Mouse (Mus musculus): ENCODE measurements around the gene Khk.

Gene Khk

DNA sequence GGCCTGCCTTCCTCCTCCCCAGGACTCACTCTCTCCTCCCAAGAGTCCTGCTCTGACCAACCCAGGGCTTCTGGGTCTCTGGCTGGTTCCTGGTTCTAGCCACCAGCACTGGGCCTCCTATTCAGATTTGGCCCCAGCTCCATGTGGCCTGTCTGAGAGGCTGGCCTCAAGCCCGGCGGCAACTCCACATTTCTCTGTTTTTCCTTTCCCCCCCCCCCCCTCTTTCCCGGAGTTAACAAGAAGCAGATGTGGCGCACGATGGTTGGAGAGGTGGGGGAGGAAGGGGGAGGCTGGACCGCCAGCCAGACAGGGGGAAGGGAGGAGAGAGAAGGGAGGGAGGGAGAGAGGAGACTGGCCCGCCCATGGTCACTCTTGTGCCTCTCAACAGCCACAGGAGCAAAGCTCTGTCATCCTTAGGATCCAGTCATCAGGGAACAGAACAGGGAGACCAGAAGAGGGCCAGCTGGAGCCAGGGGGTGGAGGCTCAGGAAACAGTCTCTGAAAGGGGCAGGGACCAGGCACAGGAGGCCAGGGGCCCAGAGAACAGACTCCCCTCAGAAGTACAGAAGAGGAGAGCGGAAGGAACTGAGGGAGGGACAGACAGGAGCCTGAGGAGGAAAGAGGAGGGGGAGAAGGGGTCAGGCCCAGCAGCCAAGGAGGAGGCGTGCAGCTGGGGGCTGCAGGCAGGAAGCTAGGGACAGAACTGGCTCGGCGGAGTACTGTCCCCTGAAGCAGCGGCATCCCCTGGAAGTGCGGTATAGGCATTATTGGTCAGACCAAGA lies 8.0 kb upstream of the Khk start, which contains the start of gene Emilin1:
Emilin1 (plus strand) TSS at position 343 of the 782 bp plus-strand sequence.
- DNase-seq, result no peak

DNA sequence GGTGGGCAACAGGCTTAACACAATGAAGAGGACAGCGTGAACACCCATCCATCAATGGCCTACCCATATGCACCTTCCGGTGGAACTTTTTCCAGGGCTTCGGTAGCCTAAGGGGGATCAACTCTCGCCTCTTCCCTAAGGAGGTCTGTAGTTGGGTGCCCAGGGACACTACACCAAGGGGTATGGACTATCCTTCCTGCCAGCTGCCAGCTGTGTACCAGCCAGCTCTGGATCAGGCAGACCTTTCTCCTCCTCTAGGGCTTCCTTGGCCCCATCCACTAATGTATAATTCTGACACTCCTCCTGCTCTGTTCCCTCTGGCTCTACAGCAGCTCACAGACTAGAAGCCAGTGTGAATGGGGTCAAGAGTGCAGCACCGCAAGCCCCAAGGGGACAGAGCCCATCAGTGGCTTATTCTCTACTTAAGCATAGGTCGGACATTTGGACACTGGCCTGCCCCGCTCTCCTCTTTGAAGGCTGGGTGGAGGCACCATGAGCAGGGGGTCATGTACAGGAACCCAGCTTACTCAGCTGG lies 7.1 kb upstream of the Khk start:
- DNase-seq, result no peak

DNA sequence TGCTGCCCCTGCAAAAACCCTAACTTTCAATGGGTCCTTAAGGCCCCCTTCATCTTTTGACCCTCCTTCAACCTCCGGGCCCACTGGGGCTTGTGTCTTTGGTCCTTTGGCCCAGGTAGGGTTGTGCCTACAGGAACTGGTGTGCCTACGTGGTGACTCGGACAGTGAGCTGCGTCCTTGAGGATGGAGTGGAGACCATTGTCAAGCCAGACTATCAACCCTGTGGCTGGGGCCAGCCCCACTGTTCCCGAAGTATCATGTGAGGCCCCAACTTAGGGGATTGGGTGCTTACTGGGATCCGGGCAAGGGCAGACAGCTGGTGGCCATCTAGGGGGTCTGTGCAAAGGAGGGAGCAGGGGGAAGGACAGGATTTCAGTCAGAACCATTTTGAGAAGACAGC lies 6.4 kb upstream of the Khk start:
- DNase-seq, result no peak

DNA sequence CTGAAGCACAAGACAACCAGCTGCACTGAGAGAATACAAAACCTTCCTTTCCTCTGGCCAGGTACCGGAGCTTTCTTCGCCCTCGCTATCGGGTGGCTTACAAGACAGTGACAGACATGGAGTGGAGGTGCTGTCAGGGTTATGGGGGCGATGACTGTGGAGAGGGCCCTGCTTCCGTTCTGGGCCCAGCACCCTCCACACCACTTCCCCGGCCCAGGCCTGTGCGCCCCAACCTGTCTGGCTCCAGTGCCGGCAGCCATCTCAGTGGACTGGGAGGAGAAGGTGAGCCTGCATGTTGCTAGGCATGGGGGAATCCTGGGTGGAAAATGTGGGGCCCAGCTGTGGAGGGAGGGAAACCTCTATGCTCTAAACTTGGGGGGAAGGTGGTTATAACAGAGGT lies 5.8 kb upstream of the Khk start:
- DNase-seq, result no peak

DNA sequence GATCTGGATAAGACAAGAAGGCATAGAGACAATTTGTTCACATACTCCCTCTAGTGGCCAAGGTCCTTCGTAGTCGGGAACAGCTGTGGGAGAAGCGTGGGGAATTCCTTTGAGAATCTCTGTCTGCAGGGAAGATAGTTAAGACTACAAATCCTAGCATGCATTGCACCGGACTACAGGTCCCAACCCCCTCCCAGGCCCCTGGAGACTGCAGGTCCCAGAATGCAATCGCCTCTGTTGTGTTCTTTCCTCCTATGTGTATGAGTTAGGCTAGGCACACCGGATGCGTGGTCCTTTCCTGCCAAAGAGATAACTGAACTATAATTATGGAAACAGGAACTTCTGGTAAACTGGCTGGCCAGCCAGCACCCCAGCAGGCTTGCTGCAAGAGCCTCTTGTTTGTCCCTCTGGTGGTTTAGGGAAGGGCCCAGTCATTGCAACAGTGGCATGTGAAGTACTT lies 5.2 kb upstream of the Khk start:
- DNase-seq, result peak; percentile 98

DNA sequence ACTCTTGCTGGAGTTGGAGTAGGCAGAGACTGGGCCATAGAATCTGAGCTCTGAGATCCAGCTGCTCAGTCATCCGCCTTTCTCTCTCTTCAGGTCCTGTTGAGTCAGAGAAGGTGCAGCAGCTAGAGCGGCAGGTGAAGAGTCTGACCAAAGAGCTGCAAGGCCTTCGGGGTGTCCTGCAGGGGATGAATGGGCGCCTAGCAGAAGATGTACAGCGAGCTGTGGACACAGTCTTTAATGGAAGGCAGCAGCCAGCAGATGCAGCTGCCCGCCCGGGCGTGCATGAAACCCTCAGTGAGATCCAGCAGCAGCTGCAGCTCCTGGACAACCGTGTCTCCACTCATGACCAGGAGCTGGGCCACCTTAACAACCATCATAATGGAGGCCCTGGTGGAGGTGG lies 4.4 kb upstream of the Khk start:
- DNase-seq, result no peak

DNA sequence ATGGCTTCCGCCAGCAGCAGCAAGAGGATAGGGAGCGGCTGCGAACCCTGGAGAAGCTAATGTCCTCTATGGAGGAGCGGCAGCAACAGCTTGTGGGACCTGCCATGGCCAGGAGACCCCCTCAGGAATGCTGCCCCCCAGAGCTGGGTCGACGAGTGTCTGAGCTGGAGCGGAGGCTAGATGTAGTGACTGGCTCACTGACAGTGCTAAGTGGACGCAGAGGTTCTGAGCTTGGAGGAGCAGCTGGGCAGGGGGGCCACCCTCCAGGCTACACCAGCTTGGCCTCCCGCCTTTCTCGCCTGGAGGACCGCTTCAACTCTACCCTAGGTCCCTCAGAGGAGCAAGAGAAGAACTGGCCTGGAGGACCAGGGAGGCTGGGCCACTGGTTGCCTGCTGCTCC lies 3.9 kb upstream of the Khk start:
- no peak for DNase-seq

DNA sequence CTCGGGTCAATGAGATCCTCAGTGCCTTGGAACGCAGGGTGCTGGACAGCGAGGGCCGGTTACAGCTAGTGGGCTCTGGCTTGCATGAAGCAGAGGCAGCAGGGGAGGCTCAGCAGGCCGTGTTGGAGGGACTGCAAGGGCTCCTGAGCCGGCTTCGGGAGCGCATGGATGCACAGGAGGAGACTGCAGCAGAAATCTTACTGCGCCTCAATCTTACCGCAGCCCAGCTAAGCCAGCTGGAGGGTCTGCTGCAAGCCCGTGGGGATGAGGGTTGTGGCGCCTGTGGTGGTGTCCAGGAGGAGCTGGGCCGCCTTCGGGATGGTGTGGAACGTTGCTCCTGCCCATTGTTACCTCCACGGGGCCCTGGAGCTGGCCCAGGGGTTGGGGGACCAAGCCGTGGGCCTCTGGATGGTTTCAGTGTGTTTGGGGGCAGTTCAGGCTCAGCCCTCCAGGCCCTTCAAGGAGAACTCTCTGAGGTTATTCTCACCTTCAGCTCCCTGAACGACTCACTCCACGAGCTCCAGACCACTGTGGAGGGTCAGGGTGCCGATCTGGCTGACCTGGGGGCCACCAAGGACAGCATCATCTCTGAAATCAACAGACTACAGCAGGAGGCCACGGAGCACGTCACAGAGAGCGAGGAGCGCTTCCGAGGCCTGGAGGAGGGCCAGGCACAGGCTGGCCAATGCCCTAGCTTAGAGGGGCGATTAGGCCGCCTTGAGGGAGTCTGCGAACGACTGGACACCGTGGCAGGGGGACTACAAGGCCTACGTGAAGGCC lies 3.1 kb upstream of the Khk start:
- DNase-seq, result no peak

DNA sequence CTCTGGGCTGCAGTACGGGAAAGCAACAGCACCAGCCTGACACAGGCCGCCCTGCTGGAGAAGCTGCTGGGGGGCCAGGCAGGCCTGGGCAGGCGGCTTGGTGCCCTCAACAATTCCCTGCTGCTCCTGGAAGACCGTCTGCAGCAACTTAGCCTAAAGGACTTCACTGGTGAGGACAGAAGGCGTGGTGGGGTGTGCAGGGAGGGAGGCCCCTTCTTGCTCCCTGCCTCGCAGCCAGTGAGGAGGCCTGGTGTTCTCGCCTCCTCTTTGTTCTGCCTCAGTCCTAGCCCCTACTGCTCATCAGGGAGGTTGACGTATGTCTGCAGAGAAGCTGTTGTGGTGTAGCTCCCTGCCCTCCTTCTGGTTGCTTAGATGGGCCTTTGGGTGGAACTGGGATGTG lies 2.5 kb upstream of the Khk start:
- no peak for DNase-seq

DNA sequence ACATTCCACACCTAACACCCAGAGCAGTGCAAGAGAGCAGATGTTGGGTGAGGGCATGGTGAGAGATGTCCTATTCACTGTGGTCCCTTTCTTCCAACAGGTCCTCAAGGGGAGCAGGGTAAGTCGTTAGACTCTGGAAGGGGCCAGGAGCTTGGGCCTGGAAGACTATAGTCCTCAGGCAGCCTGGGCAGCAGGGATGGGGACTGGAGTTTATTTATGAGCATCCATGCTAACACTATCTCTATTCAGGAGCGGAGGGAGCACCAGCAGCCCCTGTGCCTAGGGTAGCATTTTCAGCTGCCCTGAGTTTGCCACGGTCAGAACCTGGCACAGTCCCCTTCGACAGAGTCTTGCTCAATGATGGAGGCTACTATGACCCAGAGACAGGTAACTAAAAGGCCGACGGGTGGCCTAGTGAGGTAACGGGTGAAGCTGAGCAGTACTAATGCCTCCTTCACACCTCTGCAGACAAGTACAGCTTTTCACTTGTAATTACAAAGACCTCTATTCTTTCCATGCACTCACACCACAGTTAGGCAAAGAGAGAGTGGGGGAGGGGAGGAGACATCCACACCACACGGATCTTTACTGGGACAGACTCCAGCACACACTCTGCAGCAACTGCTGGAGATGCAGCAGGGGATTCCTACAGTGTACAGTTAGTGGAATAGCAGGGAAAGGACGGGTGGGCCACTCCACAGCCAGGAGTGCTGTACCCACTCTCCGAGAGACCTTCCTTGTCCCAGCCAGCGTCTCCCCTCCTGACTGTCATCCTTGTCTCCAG lies 1.2 kb upstream of the Khk start:
- DNase-seq, result no peak

DNA sequence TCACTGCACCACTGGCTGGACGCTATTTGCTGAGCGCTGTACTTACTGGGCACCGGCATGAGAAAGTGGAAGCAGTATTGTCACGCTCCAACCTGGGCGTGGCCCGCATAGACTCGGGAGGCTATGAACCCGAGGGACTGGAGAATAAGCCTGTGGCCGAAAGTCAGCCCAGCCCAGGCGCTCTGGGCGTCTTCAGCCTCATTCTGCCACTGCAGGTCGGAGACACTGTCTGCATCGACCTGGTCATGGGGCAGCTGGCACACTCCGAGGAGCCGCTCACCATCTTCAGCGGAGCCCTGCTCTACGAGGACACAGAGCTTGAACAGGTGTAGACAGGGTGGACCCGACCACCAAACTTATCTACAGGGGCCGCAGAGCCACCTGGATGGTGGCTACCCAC lies 610 bp upstream of the Khk start:
- DNase-seq, result no peak

DNA sequence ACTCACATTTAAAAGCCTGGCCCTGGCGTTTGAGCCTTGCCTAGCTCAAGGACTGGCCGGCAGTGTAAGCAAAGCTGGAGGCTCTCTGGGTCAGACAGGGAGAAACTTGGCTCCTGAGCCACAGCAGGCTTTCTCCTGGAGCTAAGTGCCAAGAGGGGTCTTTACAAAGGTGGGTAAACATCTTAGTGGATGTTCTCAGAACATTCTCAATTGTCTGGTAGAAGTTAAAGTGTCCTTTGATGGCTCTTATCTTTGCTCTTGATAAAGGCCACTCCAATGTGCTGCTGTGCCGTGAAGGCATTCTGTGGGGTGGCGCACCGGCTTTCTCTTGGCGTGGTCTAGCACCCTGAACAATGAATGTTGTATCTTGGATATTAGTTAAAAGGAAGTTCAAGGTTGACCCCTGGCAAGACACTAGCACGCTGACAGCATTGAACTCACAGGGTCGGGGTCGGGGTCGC lies 1.4 kb downstream of the Khk start:
- no peak for DNase-seq

DNA sequence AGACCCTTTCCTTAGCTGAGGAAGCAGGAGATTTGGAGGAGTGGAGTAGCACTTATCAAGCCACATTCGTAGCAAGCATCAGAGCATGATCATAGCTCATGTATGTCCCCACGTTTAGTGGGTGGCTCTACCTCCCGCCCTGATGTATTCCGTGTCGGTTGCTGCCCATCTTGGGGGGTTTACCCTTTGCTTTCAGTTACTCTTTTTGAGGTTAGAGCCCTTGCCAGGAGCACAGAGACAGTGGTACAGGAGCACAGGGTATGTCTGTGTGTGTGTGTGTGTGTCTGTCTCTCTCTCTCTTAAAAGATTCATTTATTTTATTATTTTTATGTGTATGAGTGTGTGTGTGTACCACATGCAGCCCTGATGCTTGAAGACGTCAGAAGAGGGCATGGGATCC lies 1.9 kb downstream of the Khk start:
- no peak for DNase-seq

DNA sequence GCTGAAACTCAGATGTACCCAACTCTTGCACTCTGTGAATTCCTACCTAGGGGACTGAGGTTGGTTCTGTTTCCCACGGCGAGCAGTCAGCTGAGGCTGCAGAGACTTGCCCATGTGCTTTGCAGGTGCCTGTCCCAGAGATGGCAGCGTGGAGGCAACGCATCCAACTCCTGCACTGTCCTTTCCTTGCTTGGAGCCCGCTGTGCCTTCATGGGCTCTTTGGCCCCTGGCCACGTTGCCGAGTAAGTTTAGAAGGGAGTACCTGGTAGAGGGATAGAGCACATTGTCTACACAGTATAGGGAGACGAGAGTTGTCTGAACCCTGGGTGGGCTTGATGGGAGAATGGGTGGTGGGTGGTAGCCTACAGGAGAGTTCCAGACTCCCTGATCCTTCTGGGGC lies 3.4 kb downstream of the Khk start:
- no peak for DNase-seq

DNA sequence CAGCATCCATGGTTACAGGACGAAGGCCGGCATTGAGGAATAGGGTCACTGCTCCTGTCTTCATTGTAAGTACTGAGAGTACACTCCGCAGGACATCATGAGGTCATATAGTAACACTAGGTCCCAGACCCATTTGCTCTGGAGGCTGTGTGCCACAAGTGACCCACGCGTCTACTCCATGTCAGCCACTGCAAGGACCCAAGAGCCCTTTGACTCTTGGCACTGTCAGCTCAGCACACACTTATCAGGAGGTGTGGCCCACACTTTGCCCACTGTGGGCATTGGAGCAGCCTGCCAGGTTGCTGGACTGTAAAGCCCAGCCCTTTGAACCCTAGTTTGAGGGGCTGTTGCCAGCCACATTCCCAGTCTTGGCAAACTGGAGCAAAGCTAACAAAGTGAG lies 4.0 kb downstream of the Khk start:
- DNase-seq, result no peak

DNA sequence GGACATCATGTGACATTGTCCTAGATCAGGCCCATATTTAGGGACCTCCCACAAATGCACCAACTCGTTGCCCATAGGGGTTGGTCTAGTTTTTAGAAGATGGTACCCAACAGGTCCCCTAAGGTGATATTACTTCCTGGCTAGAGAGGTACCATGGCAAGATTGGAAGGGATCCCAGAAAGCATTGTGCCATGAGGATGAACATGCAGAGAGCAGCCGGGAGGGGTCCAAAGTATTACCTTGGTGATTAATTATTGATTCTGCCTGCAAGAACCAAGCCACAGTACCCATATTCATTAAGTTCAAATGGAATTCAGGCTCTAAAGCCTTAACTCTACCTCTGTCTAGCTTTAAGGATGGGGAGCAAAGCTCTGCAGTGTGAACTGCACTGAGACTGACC lies 4.8 kb downstream of the Khk start:
- no peak for DNase-seq

DNA sequence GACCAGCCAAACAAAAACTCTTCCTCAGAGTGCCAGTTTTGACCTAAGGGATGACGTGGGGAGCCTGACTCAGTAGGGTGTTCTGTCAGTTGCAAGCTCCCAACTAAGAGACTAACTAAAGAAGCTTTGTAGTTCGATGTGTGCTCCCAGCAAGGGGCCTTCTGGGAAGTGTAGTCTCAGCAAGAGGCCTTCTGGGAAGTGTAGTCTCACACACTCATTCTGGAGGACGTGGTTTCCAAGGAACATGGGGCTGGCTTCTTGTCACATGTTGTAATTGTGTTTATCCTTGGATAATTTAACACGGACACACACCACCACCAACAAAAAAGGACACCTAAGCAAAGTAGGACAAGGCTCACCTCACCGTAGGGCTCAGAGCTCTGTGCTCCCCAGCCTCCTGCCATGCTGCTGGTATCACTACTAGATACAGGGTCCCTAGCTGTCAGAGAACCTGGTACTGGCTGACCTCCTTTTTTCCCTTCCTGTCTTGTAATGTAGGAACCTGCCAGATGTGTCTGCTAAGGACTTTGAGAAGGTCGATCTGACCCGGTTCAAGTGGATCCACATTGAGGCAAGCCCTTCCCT lies 6.8 kb downstream of the Khk start:
- DNase-seq, result peak; percentile 67

DNA sequence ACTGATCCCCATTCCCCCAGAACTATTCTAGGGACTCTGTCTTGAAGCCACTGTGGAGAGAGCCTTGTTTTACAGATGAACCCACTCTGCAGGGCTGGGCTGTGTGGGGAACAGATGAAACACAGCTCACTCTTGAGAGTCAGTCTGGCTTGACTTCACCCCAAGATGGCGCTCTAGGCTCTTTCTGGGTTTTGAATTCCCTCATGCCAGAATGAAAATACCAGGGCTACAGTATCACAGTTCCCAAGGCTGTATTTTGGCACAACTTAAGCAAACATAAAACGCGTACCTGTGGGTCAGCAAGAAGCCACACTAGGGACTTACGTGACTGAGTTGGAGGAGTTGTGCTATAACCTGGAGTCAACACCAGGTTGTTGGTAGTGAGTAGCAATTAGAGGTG lies 8.9 kb downstream of the Khk start:
- peak; percentile 66 for DNase-seq

DNA sequence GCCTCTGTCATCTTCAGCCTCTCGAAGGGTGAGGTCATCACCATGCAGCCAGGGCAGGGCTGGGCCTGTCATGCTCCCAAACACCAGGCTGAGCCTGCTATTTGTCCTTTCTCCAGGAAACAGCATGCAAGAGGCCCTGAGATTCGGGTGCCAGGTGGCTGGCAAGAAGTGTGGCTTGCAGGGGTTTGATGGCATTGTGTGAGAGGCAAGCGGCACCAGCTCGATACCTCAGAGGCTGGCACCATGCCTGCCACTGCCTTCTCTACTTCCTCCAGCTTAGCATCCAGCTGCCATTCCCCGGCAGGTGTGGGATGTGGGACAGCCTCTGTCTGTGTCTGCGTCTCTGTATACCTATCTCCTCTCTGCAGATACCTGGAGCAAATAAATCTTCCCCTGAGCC lies 9.6 kb downstream of the Khk start:
- DNase-seq, result no peak

DNA sequence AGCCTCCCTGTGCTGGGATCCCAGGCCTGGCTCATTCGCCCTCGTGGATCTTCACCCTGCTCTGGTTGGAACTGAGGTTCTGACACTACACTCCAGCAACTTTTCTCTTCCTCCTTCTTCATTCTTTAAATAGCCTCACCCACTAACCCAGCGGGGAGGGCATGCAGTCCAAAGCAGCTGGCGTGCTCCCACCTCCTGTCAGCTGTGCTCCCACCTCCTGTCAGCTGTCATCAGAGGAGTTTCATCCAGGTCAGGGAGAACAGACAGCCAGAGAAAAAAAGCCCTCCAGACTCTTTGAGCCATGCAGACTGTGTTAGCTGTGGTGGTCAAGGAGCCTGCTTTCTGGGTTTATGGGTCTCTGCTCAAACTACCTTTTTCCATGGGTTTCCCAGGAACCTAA lies 10.1 kb downstream of the Khk start:
- DNase-seq, result no peak

DNA sequence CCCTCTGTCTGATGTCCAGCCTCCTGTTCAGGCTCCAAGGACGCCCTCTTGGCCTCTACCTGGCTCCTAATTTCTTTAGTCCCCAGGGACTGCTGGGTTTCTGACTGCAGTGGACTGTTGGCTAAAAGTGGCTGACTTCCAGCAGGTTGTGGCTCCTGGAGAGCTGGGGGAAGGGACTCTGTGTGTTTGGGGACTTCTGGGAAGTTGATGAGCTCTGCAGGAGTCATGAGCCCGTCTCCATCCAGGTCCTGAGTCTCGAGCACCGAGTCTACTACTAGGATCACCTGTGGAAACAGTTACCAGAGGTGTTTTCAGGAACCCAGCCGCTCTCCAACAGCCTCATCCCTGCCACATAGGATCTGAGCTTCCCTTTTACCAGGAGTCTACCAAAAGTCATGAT lies 12.5 kb downstream of the Khk start:
- DNase-seq, result no peak

DNA sequence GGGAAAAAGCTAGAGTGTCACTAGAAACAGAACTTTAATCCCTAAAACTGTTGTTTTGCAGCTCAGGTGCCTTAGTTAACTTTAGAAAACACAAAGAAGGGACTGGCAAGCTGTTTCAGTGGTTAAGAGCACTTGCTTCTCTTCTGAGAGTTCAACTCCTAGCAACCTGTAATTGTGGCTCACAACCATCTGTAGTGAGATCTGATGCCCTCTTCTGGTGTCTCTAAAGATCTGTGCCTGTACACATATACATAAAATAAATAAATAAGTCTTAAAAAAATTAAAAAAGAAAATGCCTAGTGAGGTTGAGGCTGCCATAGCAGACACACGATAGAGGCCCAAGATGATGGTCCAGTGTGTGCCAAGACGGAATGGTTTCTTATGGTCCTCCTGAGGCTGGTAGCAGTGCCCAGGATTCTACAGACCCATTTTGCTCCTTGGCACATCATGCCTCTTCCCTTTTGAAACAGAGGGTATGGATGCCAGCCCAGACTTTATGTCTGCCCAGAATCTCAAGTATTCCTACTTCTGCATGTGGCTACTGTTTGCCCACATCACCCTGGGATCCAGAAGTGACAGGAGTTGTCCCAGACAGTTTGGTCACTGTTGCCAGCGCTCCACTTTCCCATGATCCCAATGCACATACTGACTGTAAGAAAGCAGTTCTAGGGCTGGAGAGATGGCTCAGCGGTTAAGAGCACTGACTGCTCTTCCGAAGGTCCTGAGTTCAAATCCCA lies 13.7 kb downstream of the Khk start:
- DNase-seq, result no peak

Measured in layer of hippocampus, adult 9-11 months (tissue).